Mouse (Mus musculus): ENCODE measurements at regions not wholly inside any gene's neighbourhood (a gene's known extent, or its start where the extent isn't known, plus 50 kb on each side); places are given as distances from the start of the nearest gene placed in this dataset.
A peak's percentile ranks its signal among the peaks of the same experiment; 100 is the strongest.
"Not testable (repeated sequence)": the region's sequence is repeated elsewhere in the genome, so short reads cannot be mapped to it uniquely, and the experiment has no call there.

GRCm38 (mm10) chr9:9420326-9420725 is 181.4 kb upstream of the Arhgap42 start:
- no peak overlapping the region for H3K4me3 ChIP-seq (ENCODE audit: control insufficient read depth in 1 of 2, insufficient read depth in 1 of 2, low read depth in 2 of 2, low read length in 2 of 2)
- no peaks in the 10 kb centered on the region for H3K4me1 ChIP-seq (ENCODE audit: control insufficient read depth in 1 of 2, insufficient read depth in 2 of 2, low read length in 2 of 2)
- no peak for DNase-seq (ENCODE audit: low read depth, low spot score)
- H3K27ac ChIP-seq (ENCODE audit: control insufficient read depth, low read depth, low read length), result no peak overlapping the region
- no peaks in the 10 kb centered on the region for H3K9me3 ChIP-seq (replicated peaks; ENCODE audit: insufficient read depth, low read length)
- H3K36me3 ChIP-seq (ENCODE audit: control insufficient read depth in 1 of 2, insufficient read depth in 2 of 2, low read length in 2 of 2), result no peaks in the 10 kb centered on the region
- no peaks in the 10 kb centered on the region for H3K27me3 ChIP-seq (ENCODE audit: control insufficient read depth in 1 of 2, insufficient read depth in 2 of 2, low read length in 2 of 2)
- no peak overlapping the region for H3K9ac ChIP-seq (ENCODE audit: control insufficient read depth, low read depth, low read length, poor library complexity, severe bottlenecking)
- TF ChIP-seq NELFE (IDR thresholded peaks at IDR 0.05; ENCODE audit: low read depth, low read length) (no peak), MAZ (IDR thresholded peaks at IDR 0.05; ENCODE audit: low read depth, low read length) (no peak), TBP (IDR thresholded peaks at IDR 0.05; ENCODE audit: low read depth, low read length) (no peak), SIN3A (IDR thresholded peaks at IDR 0.05; ENCODE audit: low read length) (no peak), ETS1 (IDR thresholded peaks at IDR 0.05; ENCODE audit: low read depth, low read length) (no peak), UBTF (IDR thresholded peaks at IDR 0.05; ENCODE audit: borderline replicate concordance, insufficient read depth, low read depth, low read length) (no peak)
- H3K79me2 ChIP-seq (ENCODE audit: control insufficient read depth, insufficient read depth, low read length, poor library complexity), result no peaks in the 10 kb centered on the region

- Histone ChIP-seq H3K9ac (ENCODE audit: control insufficient read depth, low read depth, low read length, poor library complexity, severe bottlenecking) (no peak overlapping the region), H3K36me3 (ENCODE audit: control insufficient read depth in 1 of 2, insufficient read depth in 2 of 2, low read length in 2 of 2) (no peaks in the 10 kb centered on the region), H3K4me3 (ENCODE audit: control insufficient read depth in 1 of 2, insufficient read depth in 1 of 2, low read depth in 2 of 2, low read length in 2 of 2) (no peak overlapping the region), H3K79me2 (ENCODE audit: control insufficient read depth, insufficient read depth, low read length, poor library complexity) (no peaks in the 10 kb centered on the region), H3K27me3 (ENCODE audit: control insufficient read depth in 1 of 2, insufficient read depth in 2 of 2, low read length in 2 of 2) (no peaks in the 10 kb centered on the region), H3K4me1 (ENCODE audit: control insufficient read depth in 1 of 2, insufficient read depth in 2 of 2, low read length in 2 of 2) (no peaks in the 10 kb centered on the region), H3K9me3 (replicated peaks; ENCODE audit: insufficient read depth, low read length) (no peaks in the 10 kb centered on the region), H3K27ac (ENCODE audit: control insufficient read depth, low read depth, low read length) (no peak overlapping the region)
- peak; percentile 16 for DNase-seq (ENCODE audit: low read depth, low spot score)
- TF ChIP-seq SMC3 (IDR thresholded peaks at IDR 0.05; ENCODE audit: low read depth, low read length), result no peak
- TF ChIP-seq BHLHE40 (IDR thresholded peaks at IDR 0.05; ENCODE audit: borderline replicate concordance, low read depth, low read length), result peak; percentile 78
- TF ChIP-seq GATA1 (IDR thresholded peaks at IDR 0.05; ENCODE audit: low read depth, low read length), result 0 out of 2 replicates have a peak, but pooled peaks have one; percentile 12
- TF ChIP-seq EP300 (IDR thresholded peaks at IDR 0.05; ENCODE audit: low read depth in 1 of 2, low read length in 2 of 2), result peak; percentile 26 to 42; a peak in 1 of 4 replicates
- TF ChIP-seq JUND (IDR thresholded peaks at IDR 0.05; ENCODE audit: low read depth, low read length), result no peak
- no peak for TF ChIP-seq POLR2AphosphoS5 (IDR thresholded peaks at IDR 0.05; ENCODE audit: borderline replicate concordance, low read depth, low read length)
- peak; percentile 31; the same call in 1 of the 2 replicates for TF ChIP-seq ETS1 (IDR thresholded peaks at IDR 0.05; ENCODE audit: low read depth, low read length)
- no peak for TF ChIP-seq ZNF384 (IDR thresholded peaks at IDR 0.05; ENCODE audit: low read depth, low read length)
Measured at GRCm38 (mm10) chr9:9412460-9413181, 173.7 kb upstream of the Arhgap42 start.

- H3K9ac ChIP-seq (ENCODE audit: control insufficient read depth, low read depth, low read length, poor library complexity, severe bottlenecking); H3K36me3 ChIP-seq (ENCODE audit: control insufficient read depth in 1 of 2, insufficient read depth in 2 of 2, low read length in 2 of 2); H3K4me1 ChIP-seq (ENCODE audit: control insufficient read depth in 1 of 2, insufficient read depth in 2 of 2, low read length in 2 of 2); H3K27ac ChIP-seq (ENCODE audit: control insufficient read depth, low read depth, low read length); H3K79me2 ChIP-seq (ENCODE audit: control insufficient read depth, insufficient read depth, low read length, poor library complexity); H3K4me3 ChIP-seq (ENCODE audit: control insufficient read depth in 1 of 2, insufficient read depth in 1 of 2, low read depth in 2 of 2, low read length in 2 of 2); DNase-seq (ENCODE audit: low read depth, low spot score); H3K27me3 ChIP-seq (ENCODE audit: control insufficient read depth in 1 of 2, insufficient read depth in 2 of 2, low read length in 2 of 2); H3K9me3 ChIP-seq (replicated peaks; ENCODE audit: insufficient read depth, low read length): not testable (repeated sequence)
Measured at GRCm38 (mm10) chr9:9394190-9394589, 155.3 kb upstream of the Arhgap42 start.
